8 mouse cellular contexts compared by ENCODE assay signal in genomic region chr15:102203835-102204381, GRCm38 (mm10). TPM values are rescaled to one million over a fixed set of nuclear protein-coding genes. Genes with fewer than 3 reads are reported as not detected.
DNase-seq lines count a peak whose midpoint lies in the region; ATAC-seq lines count a peak whose summit lies in the region.

No protein-coding gene starts in this region.

- H3K4me1 ChIP-seq in hindbrain, embryonic 15.5 days (replicated peaks), result peaks cover 49% of the 10 kb centered on the region

- H3K9ac ChIP-seq in hindbrain, embryonic 15.5 days, result peak overlapping the region; percentile 85

- peak; percentile 21 for ATAC-seq in hindbrain, embryonic 15.5 days (ENCODE audit: low FRiP score, low read depth)

- peak overlapping the region; percentile 70 for H3K4me3 ChIP-seq in hindbrain, embryonic 15.5 days

- peak overlapping the region; percentile 98 for H3K27ac ChIP-seq in hindbrain, embryonic 15.5 days (replicated peaks)

- peak overlapping the region; percentile 67 for H3K4me2 ChIP-seq in hindbrain, embryonic 15.5 days

- no peaks in the 10 kb centered on the region for H3K9me3 ChIP-seq in hindbrain, embryonic 15.5 days

- WGBS in hindbrain, embryonic 15.5 days, result under 1% methylated on average over 30 of the region's 72 CpGs

- DNase-seq in T-cell, adult 2 months (ENCODE audit: low spot score), result peak; percentile 72
- peak; percentile 76 to 86 for DNase-seq in cerebellum, postnatal 25 days
- peak; percentile 68 to 71 for DNase-seq in frontal cortex, postnatal 36 days (ENCODE audit: low spot score in 2 of 2)
- DNase-seq in left cerebral cortex, adult 18-20 months (ENCODE audit: low spot score in 2 of 2), result peak; percentile 54 to 79
- peak; percentile 77 to 86 for DNase-seq in lung, postnatal 4 days
- DNase-seq in retina, postnatal 7 days (ENCODE audit: low read depth, low spot score), result peak; percentile 52
- peak; percentile 64 for DNase-seq in urinary bladder, adult 2 months (ENCODE audit: low spot score)

- peaks cover 11% of the 10 kb centered on the region for H3K36me3 ChIP-seq in hindbrain, embryonic 15.5 days

- H3K27me3 ChIP-seq in hindbrain, embryonic 15.5 days, result no peaks in the 10 kb centered on the region

RNA-seq across cellular contexts. Expression of gene Csad, which starts 0.6 kb away (rescaled TPM):
- 39.2 and 40.1 TPM in 2 replicates for polyA plus RNA-seq in hindbrain, embryonic 15.5 days (2015; fragmentation: Nextera tagmentation; extraction: Ambion mirVana)
- total RNA-seq in left cerebral cortex, adult 18-20 months (2021), result 10 to 100 TPM; 28.5 to 30.6 TPM
- 92.4 and 102 TPM in 2 replicates for polyA plus RNA-seq in urinary bladder, adult 2 months (2012; rRNA removed)

RNA-seq across cellular contexts. Expression of gene Zfp740, which starts 0.9 kb away (rescaled TPM):
- polyA plus RNA-seq in hindbrain, embryonic 15.5 days (2015; fragmentation: Nextera tagmentation; extraction: Ambion mirVana), result 52.7 and 54.6 TPM in 2 replicates
- 10 to 100 TPM; 71.0 to 71.7 TPM for total RNA-seq in left cerebral cortex, adult 18-20 months (2021)
- 62.9 and 67.8 TPM in 2 replicates for polyA plus RNA-seq in urinary bladder, adult 2 months (2012; rRNA removed)

RNA-seq across cellular contexts. Expression of gene Itgb7, which starts 27.8 kb away (rescaled TPM):
- 1.1 and 1.2 TPM in 2 replicates for polyA plus RNA-seq in hindbrain, embryonic 15.5 days (2015; fragmentation: Nextera tagmentation; extraction: Ambion mirVana)
- total RNA-seq in left cerebral cortex, adult 18-20 months (2021), result 1 to 10 TPM in 1 of 2 experiments, under 1 TPM in 1; 0.91 to 1.1 TPM
- polyA plus RNA-seq in urinary bladder, adult 2 months (2012; rRNA removed), result 7.0 and 13.2 TPM in 2 replicates

RNA-seq across cellular contexts. Expression of gene Rarg, which starts 53.4 kb away (rescaled TPM):
- 5.8 and 6.3 TPM in 2 replicates for polyA plus RNA-seq in hindbrain, embryonic 15.5 days (2015; fragmentation: Nextera tagmentation; extraction: Ambion mirVana)
- total RNA-seq in left cerebral cortex, adult 18-20 months (2021), result 10 to 100 TPM; 12.8 to 15.7 TPM
- polyA plus RNA-seq in urinary bladder, adult 2 months (2012; rRNA removed), result 72.2 and 76.7 TPM in 2 replicates

RNA-seq across cellular contexts. Expression of gene Soat2, which starts 53.6 kb away (rescaled TPM):
- 0.06 and 0.09 TPM in 2 replicates for polyA plus RNA-seq in hindbrain, embryonic 15.5 days (2015; fragmentation: Nextera tagmentation; extraction: Ambion mirVana)
- under 1 TPM in 1 of 2 experiments, not detected in 1; 0.30 TPM for total RNA-seq in left cerebral cortex, adult 18-20 months (2021)
- polyA plus RNA-seq in urinary bladder, adult 2 months (2012; rRNA removed), result 0.59 and 0.89 TPM in 2 replicates

Comparison
In these comparisons a context has a peak if more than half of its experiments do, and no peak if none do; other contexts are left out.
1. Peak in every context shown above with its lines: DNase-seq, ATAC-seq, H3K4me3 ChIP-seq and H3K27ac ChIP-seq.